Mouse (Mus musculus) heart, postnatal 0 days (tissue): ENCODE measurements around the gene Ms4a3.

Experiments used
- CTCF ChIP-seq: IDR thresholded peaks from 2 replicates; pipeline ENCODE4 v1.5.1; 2016; ENCODE audit warnings: antibody characterized with exemption, control low read depth, low read depth
- EP300 ChIP-seq: IDR thresholded peaks from 2 replicates; pipeline ENCODE4 v1.6.1; 2016; ENCODE audit warnings: antibody characterized with exemption, low read depth

DNA sequence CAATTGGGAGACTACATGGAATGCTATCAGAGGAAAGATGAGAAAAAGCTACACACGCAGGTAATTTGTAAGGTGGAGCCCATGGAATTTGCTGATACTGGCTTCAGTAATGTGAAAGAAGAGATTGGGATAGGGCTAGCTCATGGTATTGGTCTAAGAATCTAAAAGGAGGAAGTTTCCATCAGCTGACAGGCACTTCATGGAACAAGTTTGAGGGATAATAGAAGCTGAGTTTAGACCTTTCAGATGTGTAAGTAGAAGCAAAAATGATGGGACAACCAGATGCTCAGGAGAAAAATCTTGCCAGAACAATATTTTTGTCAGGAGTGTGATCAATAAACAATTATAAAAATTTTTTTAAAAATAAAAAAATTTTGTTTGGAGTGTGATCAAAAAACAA, 6.9 kb downstream of the Ms4a3 start:
- no peak for TF ChIP-seq CTCF
- no peak for TF ChIP-seq EP300
